Mouse (Mus musculus) urinary bladder, adult 2 months (tissue): ENCODE measurements around the gene Tmem86b. TPM values are rescaled to one million over a fixed set of nuclear protein-coding genes. Genes with fewer than 3 reads are reported as not detected.

Experiments
- DNase-seq: peaks from one replicate; pipeline ENCODE4 v3.0.0; 2022; ENCODE audit warnings: low spot score
- polyA plus RNA-seq: library from polyadenylated mRNA; depleted of rRNA; stranded (reverse); fragments of >200 nt; gene quantifications from 2 replicates; pipeline ENCODE4 v1.2.3, GENCODE M21; 2012; rRNA removed

Gene Tmem86b
- 15.5 and 19.2 TPM in 2 replicates for polyA plus RNA-seq

- no peak for DNase-seq
Measured at GRCm38 (mm10) chr7:4631031-4631430, at the start of gene Tmem86b. Tmem86b (minus strand) TSS chr7:4631422.

- DNase-seq = no peak
Measured at GRCm38 (mm10) chr7:4675200-4675599, 44.0 kb upstream of the Tmem86b start.

- no peak for DNase-seq
Measured at GRCm38 (mm10) chr7:4674114-4674731, 43.0 kb upstream of the Tmem86b start.

DNA sequence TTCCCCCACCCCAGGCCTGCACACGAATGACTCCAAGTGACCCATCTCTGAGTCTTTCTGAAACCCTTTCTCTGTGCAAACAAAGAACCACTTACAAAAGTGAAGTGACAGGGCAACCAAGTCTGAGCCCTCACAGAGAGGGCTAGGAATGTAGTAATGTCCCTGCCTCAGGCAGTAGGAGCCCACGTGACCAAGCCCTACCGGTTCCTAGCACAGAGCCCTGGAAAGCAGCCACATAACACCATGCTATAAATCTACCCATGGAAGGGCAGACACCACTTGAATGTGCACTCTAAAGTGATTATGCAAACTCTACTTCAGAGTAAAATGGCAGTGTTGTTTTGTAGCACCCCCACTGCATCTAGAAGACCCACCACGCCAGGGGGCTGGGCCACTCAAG, 40.7 kb upstream of the Tmem86b start:
- no peak for DNase-seq

DNA sequence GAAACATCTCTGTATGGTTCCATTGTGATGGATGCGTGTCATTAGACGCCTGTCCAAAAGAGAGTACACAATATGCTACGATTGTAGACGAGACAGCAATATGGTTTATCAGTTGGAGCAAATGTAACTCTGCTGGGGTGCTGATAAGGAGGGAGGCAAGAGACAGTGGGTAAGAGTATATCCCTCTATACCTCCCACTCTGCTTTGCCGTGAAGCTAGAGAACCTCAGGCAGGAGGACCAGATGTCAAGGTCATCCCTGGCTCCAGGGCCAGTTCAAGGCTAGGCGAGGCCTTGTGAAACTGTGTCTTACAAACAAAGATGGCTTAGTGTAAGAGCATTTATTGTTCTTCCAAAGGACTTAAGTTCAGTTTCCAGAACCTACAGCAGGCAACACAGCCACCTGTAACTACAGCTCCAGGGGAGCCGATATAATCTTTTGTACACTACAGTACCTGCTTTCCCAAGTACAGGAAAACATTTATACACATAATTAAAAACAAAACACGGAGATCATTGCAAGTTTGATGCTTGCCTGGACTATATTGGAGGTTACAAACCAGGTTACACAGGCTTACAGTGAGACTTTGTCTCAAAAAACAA, 39.5 kb upstream of the Tmem86b start:
- DNase-seq = no peak

GRCm38 (mm10) chr7:4669156-4669555, 37.9 kb upstream of the Tmem86b start:
- DNase-seq = no peak

DNA sequence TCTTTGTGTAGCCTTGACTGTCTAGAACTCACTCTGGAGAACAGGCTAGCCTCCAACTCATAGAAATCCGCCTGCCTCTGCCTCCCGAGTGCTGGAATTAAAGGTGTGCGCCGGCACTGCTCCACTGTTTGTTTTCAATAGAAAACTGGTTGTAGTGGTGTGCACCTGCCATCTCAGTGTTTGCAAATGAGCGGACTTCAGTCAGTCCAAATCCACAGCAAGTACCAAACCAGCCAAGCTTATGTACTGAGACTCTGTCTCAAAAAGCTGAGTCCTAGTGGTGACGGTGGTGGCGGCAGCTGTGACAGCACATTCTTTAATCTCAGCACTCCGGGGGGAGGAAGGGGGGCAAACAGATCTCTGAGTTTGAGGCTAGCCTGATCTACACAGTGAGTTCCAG, 37.3 kb upstream of the Tmem86b start:
- no peak for DNase-seq

DNA sequence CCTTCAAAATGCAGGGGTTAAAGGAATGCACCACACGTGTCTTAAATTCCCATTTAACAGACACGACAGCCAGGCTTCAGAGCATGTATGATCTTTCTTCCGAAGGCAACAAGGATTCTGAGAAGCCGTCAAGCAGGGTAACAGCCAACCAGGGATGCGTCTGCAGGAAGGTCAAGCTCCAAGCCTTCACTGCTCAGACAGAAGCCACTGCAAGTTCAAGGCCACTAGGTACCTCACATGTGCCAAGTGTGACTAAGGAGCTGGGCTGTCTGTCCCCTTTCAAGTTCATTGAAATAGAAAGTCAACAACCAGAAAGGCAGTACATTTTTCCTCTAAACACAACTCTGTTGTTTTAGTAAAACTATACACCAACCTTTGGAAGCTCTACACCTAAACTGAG, 35.6 kb upstream of the Tmem86b start:
- DNase-seq = no peak

DNA sequence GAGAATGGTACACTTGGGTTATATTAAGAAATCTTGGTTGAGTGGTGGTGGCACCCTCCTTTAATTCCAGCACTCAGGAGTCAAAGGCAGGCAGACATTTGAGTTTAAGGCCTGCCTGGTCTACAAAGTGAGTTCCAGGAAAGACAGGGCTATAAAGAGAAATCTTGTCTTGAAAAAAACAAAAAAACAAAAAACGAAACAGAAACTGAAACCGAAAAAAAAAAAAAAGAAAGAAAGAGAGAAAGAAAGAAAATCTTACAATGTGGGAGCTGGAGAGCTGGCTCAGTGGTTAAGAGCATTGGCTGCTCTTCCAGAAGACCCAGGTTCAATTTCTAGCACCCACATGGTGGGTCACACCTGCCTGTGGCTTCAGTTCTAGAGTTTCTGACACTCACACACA, 32.5 kb upstream of the Tmem86b start:
- DNase-seq = no peak

- no peak for DNase-seq
Measured at GRCm38 (mm10) chr7:4663179-4663578, 32.0 kb upstream of the Tmem86b start.

DNA sequence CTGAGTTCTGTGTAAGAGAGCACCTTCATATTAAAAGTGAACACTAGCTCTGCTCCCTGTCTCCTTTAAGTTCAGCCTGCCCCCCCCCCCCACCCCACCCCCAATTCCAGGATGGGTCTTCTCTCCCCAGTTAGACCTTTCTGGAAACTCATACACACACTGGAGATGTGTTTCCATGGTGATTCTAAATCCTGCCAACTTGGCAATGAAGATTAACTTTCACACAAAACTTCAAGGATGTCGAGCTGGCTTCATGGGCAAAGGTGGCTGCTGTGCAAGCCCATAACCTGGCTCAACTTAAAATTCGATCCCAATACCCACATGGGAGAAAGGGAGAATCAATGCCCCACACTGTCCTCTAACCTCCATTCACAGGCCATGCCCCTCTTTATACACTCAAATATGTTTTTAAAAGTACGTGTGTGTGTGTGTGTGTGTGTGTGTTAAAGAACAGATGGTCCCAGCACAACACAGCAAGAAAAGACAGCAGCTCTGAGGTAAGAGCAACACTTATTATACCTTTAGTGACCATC, 28.8 kb upstream of the Tmem86b start:
- no peak for DNase-seq

DNA sequence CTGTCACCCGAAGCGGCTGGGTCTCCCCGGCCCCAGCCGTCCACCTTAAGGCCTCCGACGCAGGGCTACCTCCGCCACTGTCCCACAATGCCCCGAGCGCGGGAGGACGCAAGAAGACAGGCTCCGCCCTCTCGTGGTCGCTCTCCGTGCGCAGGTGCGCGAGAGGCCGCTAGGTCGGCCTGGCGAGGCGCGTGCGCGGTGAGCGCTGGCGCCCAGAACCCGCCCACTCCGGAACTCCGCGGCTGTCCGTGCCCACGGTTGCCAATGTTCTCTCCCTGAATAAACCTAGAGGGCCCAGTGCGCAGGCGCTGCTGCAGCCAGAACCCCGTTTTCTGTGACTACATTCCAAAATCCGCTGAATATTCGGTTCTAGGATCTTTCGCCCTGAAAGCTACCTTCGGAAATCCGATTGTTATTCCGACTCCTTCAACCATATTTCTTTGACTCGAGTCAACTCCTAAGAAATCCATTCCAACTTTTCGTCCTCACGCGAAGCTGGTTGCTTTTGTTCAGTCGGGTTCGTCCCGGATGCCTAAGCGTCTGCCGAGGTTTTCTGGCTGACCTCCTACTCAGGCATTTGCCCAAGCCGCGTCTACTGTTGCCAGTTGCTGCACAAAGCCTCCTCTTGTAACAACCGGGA, 27.8 kb upstream of the Tmem86b start, which contains the start of gene Ppp6r1:
Gene Ppp6r1, minus strand, starts transcription at position 108 of the 640 bp plus-strand sequence.
- peak; percentile 91 for DNase-seq

DNA sequence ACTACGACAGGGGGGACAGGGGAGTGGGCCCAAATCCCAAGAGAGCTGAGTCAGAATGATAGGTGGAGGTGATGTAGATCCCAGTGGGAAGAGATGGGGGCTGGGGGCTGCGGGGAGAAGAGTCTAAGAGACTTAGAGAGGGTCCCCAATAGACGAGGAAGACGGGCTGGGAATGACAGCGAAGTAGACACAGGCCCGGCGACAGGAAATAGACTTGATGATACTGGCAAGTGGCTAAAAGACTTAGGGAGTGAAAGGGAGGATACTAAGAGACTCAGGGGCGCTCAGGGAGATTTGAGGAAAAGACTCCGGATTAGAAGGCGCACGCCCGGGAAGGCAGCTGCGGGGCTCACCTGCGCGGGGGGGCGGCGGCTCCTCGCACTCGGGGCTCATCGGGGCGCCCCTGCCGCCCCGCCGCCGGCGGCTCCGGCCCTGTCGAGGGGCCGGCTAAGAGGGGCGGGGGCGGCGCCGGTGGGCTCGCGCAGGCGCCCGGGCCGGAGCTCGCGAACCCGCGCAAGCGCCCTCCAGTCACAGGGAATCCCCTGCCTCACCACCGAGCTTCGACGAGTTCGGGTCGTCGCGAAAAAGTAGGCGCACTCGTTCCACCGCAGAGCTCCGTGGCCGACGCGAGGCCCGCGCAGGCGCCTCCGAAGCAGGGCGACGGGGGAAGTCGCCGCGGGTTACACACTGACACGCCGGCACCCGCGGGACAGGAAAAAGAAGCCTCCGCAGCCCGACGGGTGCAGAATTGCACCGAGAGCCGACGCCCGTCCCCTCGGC, 27.1 kb upstream of the Tmem86b start:
- DNase-seq = no peak

- DNase-seq = no peak
Measured at GRCm38 (mm10) chr7:4657521-4658127, 26.4 kb upstream of the Tmem86b start.

GRCm38 (mm10) chr7:4656818-4657217, 25.6 kb upstream of the Tmem86b start:
- DNase-seq = no peak

GRCm38 (mm10) chr7:4655916-4656315, 24.7 kb upstream of the Tmem86b start:
- no peak for DNase-seq

DNA sequence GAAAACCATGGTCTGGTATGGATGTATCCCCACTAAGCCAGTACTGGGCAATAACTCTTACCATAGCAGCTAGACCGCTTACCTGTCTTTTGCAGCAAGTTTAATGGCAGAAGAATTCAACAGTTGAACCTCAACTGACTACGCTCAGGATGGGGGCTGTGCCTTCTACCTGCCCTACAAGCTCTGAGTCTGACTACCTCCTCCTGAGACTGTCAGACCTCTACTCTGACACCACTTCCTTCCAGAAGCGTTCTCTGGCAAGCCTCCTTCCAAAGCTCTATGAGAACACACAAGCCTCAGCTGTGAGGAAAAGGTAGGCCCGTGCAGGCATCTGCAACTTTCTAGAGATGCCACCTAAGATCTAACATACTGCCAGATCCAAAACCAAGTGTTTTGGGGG, 24.2 kb upstream of the Tmem86b start:
- no peak for DNase-seq

GRCm38 (mm10) chr7:4654221-4654620, 23.0 kb upstream of the Tmem86b start:
- no peak for DNase-seq

DNA sequence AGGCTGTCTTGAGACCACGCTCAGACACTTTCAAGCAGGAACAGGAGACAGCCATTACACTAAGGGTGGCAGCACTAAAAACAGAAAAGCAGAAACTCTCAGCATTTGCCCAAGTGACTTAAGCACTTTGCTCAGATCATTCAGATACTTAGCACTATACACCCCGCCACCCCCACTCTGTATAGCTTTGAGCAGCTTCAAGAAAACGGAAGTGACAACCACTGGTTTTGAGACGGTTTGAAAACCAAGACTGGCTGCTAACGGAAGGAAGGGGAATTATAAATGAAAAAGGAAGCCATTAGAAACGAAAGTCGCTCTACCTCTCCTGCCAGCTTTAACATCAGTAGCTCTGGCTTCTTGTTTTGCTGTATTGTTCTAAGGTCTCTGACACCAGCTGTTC, 22.6 kb upstream of the Tmem86b start:
- no peak for DNase-seq

DNA sequence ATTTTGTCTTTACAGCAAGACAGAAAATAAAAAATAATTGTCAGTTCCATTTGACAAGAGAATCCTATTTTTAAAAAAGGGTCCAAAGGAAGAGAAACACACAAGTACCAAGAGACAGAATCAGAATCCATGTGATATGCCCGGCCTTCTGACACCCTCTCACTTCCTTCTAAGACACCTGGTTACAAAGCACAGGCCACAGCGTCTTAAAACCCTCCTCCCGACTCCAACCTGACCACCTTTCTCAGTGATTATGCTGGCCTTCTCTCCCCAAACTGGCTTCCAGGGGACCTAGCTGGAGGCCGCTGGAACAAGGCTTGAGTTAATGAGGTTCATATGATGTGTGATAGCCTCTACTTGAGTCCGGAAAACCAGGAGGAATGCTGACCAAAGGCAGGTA, 22.1 kb upstream of the Tmem86b start:
- no peak for DNase-seq

DNA sequence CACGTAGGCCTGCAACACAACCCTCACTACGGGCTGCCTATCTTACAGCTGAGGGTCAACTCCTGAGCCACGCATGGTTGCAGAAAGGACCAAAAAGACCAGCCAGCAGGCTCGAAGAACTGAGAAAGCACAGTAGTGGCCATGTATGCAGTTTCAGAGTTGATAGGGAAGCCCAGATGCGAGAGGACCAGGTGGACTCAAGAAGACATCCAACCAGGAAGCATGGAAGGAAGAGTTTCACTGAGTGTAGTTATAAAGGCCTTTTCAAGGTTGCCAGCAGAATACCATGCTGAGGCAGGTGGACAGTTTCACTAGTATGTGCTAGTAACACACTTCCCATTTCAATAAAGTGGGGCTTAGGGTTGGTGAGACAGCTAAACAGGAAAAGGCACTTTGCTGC, 21.5 kb upstream of the Tmem86b start:
- no peak for DNase-seq

GRCm38 (mm10) chr7:4651581-4651980, 20.4 kb upstream of the Tmem86b start:
- no peak for DNase-seq
